Mouse (Mus musculus): ENCODE results near the gene Sclt1.

GRCm38 (mm10) chr3:41583092-41583491 lies 159.2 kb downstream of the Sclt1 start:
- TF ChIP-seq CTCF (conservative IDR thresholded peaks at IDR 0.05; ENCODE audit: insufficient read depth, insufficient read length, low read depth, low read length) (no peak), POLR2A (IDR thresholded peaks at IDR 0.05; ENCODE audit: low read depth, low read length) (no peak)

Measured in kidney, adult 2 months (tissue).